Mouse (Mus musculus): Measurements from ENCODE around the gene Schip1. TPM values are rescaled to one million over a fixed set of nuclear protein-coding genes. Genes with fewer than 3 reads are reported as not detected.

Schip1 gene
- polyA plus RNA-seq, 1 experiment = not detected

GRCm38 (mm10) chr3:68514120-68514497, 449.5 kb downstream of the Schip1 start:
- TF ChIP-seq GATA1 (IDR thresholded peaks at IDR 0.05; ENCODE audit: low read length) = no peak

GRCm38 (mm10) chr3:68514717-68515116, 450.1 kb downstream of the Schip1 start:
- no peak for TF ChIP-seq GATA1 (IDR thresholded peaks at IDR 0.05; ENCODE audit: low read length)

GRCm38 (mm10) chr3:68516393-68517081, 451.9 kb downstream of the Schip1 start:
- no peak for TF ChIP-seq GATA1 (IDR thresholded peaks at IDR 0.05; ENCODE audit: low read length)

GRCm38 (mm10) chr3:68517236-68517635, 452.6 kb downstream of the Schip1 start:
- TF ChIP-seq GATA1 (IDR thresholded peaks at IDR 0.05; ENCODE audit: low read length) = no peak

- TF ChIP-seq GATA1 (IDR thresholded peaks at IDR 0.05; ENCODE audit: low read length) = no peak
Measured at GRCm38 (mm10) chr3:68518041-68518440, 453.4 kb downstream of the Schip1 start.

- TF ChIP-seq GATA1 (IDR thresholded peaks at IDR 0.05; ENCODE audit: low read length) = no peak
Measured at GRCm38 (mm10) chr3:68518586-68518985, 454.0 kb downstream of the Schip1 start.

- no peak for TF ChIP-seq GATA1 (IDR thresholded peaks at IDR 0.05; ENCODE audit: low read length)
Measured at GRCm38 (mm10) chr3:68525361-68525878, 460.8 kb downstream of the Schip1 start.

- no peak for TF ChIP-seq GATA1 (IDR thresholded peaks at IDR 0.05; ENCODE audit: low read length)
Measured at GRCm38 (mm10) chr3:68526416-68526815, 461.8 kb downstream of the Schip1 start.

- no peak for TF ChIP-seq GATA1 (IDR thresholded peaks at IDR 0.05; ENCODE audit: low read length)
Measured at GRCm38 (mm10) chr3:68527182-68527581, 462.6 kb downstream of the Schip1 start.

GRCm38 (mm10) chr3:68531908-68532307, 467.3 kb downstream of the Schip1 start:
- TF ChIP-seq GATA1 (IDR thresholded peaks at IDR 0.05; ENCODE audit: low read length) = no peak

GRCm38 (mm10) chr3:68534571-68535051, 470.0 kb downstream of the Schip1 start:
- TF ChIP-seq GATA1 (IDR thresholded peaks at IDR 0.05; ENCODE audit: low read length) = no peak

GRCm38 (mm10) chr3:68535160-68535728, 470.6 kb downstream of the Schip1 start:
- no peak for TF ChIP-seq GATA1 (IDR thresholded peaks at IDR 0.05; ENCODE audit: low read length)

- no peak for TF ChIP-seq GATA1 (IDR thresholded peaks at IDR 0.05; ENCODE audit: low read length)
Measured at GRCm38 (mm10) chr3:68536071-68536470, 471.5 kb downstream of the Schip1 start.

- TF ChIP-seq GATA1 (IDR thresholded peaks at IDR 0.05; ENCODE audit: low read length) = no peak
Measured at GRCm38 (mm10) chr3:68541688-68542087, 477.1 kb downstream of the Schip1 start.

GRCm38 (mm10) chr3:68542944-68543501, 478.4 kb downstream of the Schip1 start:
- no peak for TF ChIP-seq GATA1 (IDR thresholded peaks at IDR 0.05; ENCODE audit: low read length)

- TF ChIP-seq GATA1 (IDR thresholded peaks at IDR 0.05; ENCODE audit: low read length) = no peak
Measured at GRCm38 (mm10) chr3:68544811-68545210, 480.2 kb downstream of the Schip1 start.

GRCm38 (mm10) chr3:68545898-68546297, 481.3 kb downstream of the Schip1 start:
- no peak for TF ChIP-seq GATA1 (IDR thresholded peaks at IDR 0.05; ENCODE audit: low read length)

Measured in G1E-ER4 (cell line).